Mouse (Mus musculus) kidney, adult 9 months (tissue): ENCODE measurements around the gene Vmn1r189.
"Not testable (repeated sequence)": the region's sequence is repeated elsewhere in the genome, so short reads cannot be mapped to it uniquely, and the experiment has no call there.

Experiments used
- DNase-seq: peaks from one replicate; pipeline ENCODE4 v3.0.0; 2022

The Vmn1r189 gene

DNA sequence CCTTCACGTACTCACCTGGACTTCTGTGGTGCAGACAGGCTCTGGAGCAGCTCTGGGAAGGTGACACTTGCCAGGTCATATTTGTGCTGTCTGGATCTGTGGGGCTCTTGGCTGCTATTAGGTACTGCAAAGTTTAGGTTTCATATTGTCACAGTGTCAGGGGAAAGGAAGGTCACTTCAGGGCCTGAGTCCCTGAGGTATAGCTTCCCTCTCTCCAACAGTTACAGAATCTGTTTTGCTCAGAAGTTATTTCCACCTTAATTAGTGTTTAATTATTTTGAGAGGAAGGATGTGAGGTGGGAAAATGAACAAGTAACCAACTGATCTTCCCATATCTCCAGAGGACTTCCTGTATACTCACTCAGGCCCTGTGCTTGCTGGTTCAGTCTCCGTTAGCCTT lies at the start of gene Vmn1r189:
TSS of gene Vmn1r189 (minus strand) at position 101 of the 400 bp plus-strand sequence.
- not testable (repeated sequence) for DNase-seq

DNA sequence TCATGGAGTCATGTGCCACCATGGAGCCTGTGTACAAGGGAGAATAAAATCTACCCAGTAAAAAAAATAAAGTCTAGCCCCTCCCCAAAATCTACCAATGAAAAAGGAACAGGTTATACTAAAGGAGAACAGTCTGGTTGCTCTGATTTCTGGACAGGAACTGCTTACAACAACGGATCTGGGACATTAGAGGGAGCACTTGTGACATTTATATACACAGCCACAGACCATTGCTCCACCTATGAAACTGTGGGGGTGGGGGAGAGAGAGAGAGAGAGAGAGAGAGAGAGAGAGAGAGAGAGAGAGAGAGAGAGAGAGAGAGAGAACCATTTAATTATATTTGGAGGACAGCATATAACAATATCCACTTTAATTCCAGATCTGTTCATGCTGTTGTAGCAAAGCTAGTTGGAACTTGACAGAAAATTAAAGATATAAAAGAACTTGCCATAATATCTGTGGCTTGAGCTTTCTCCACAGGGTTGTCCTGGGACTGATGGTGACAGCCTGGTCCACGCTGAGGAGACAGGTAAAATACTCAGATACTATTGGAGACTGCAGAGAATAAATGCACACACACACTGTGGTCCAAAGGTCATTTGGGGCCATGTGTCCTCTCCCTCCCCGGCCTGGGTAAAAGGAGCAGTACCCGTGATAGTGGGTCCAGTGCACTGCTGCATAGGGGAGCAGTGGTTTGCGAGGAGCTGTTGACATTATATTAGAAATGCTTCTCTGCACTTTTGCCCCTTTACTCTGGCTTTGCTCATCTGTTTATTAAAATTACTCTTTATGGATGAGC lies 31.1 kb upstream of the Vmn1r189 start:
- DNase-seq = not testable (repeated sequence)

DNA sequence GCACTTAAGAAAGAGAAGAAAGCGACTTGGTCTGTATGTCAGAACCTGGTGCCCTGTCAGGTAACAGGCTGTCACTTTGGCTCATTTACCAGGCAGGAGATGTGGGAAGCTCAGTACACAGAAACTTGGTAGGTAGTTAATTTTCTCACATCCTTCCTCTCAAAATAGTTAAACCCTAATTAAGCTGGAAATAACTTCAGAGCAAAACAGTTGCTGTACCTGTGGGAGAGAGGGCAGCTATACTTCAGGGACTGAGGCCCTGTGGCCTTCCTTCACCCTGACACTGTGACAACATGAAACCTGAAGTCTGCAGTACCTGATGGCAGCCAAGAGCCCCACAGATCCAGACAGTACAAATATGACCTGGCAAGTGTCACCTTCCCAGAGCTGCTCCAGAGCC lies 21.5 kb downstream of the Vmn1r189 start, which contains the start of gene Vmn1r188:
TSS of gene Vmn1r188 (plus strand) at position 301 of the 400 bp plus-strand sequence.
- DNase-seq = not testable (repeated sequence)

DNA sequence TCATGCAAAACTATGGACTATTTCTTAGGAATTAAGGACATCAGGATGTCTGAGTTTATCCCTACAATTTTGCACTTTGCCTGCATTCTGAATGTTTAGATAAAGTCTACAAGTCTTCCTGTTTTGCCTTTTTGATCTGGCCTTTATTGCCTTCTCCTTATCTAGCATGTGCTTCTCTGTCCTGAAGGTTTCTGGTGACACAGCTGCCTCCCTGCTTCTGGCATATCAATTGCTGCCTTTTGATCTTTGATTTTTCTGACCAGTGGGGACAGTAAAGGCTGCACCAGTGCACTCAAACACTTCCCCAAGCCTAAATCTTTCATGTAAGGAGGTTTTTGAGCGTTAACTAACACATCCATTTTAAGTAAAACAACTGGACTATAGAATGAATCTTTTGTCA lies 42.2 kb downstream of the Vmn1r189 start:
- no peak for DNase-seq

DNA sequence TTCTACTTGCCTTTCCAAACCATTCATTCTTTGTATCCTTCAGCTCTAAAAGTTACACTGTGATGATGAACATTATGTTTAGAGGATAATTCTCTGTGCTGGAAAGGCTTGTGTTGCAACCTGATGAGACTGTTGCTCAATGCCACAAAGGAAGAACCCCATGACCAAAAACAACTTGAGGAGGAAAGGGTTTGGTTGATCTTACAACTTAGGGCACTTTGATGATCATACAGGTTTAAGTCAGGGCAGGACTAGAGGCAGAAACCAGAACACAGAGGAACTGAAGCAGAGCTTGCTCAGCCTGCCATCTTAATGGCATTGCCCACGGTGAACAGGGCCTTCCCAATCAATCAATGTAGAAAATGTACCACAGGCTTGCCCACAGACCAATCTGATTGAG lies 44.2 kb downstream of the Vmn1r189 start:
- no peak for DNase-seq

DNA sequence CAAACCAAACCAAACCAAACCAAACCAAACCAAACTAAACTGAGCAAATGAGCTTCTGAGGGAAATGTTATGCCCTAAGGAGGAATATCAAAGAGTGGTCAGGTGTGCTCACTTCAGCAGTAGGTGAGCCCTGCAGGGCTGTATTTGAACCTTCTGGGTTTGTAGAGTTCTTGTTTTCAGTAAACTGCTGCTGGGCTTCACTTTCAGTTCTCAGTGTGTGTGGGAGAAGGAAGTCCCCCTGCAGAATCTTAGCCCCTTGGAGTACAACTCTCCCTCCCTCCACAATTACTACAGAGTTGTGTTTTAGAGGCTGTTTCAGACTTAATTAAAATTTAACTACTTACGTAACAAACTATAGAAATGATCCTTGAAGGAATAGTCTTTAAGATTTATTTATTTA lies 51.9 kb downstream of the Vmn1r189 start:
- DNase-seq = no peak

DNA sequence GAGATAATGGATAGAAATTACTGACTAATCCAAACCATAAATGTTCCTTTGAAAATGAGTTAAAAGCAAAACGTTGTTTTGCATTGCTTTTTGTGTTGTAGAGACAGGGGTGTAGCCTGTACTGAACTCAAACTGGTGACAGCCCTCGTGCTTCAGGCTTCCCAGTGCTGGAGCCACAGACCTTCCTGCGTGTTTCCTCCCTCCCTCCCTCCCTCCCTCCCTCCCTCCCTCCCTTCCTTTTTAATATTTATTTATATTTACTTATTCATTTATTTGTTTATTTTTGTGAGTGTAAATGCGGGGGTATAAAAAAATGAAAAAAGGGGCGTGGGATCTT lies 54.1 kb downstream of the Vmn1r189 start:
- DNase-seq = no peak

DNA sequence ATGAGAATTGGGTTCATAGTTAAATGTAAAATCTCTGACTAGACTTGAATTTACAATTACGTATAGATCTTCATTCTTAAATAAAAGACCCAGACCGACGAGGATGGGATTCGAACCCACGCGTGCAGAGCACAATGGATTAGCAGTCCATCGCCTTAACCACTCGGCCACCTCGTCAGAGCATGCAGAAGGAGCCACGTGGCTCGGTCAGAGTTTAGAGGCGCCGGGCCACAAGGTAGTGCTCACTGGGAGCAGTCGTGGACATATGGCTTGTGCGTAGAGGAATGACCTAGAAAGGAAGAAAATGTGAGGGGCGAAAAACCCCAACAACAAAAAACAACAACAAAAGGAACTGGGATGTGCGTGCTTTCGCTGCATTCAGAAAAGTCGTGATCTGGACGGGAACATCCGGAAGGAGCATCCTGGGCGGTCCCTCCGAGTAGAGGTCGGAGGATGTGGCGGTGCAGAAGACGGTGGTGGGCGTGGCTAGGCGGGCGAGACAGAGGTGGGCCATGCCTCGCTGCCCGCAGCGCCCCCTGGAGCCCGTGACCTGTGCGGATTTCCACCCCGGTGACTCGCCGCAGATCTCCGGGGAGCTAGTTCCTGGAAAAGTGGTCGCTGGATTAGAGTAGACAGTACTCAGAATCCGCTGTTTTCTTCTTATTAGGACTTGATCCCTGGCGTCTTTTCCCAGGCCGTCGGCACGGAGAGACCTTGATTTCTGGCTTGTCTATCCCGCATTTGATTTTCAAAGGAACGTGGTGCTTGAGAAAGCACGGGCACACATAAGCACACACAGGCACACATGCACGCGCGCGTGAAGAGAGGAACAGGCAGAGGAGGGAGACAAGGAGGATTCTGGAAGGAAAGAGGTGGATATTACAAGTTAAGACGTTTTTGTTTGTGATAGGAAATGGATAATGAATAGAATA lies 54.8 kb downstream of the Vmn1r189 start:
- peak; percentile 84 for DNase-seq
